Mouse (Mus musculus) limb, embryonic 14.5 days (tissue): ENCODE data around the gene Efna5. TPM values are rescaled to one million over a fixed set of nuclear protein-coding genes. Genes with fewer than 3 reads are reported as not detected.

ENCODE experiments used
- ATAC-seq: fragments of 200-750 bp; cut with Nextera tagmentation; 2 replicates; pipeline ENCODE4 v1.8.0; 2017; ENCODE audit warnings: low read depth, moderate number of reproducible peaks, moderate TSS enrichment; ENCODE audit not compliant: low FRiP score
- DNase-seq: peaks from one replicate; pipeline ENCODE4 v3.0.0-alpha.2; 2015; ENCODE audit warnings: low spot score
- H3K27ac ChIP-seq: fragments of 300-500 bp; sonication (generic); replicated peaks from 2 replicates; pipeline ENCODE4 v1.5.1; 2014; ENCODE audit warnings: low read depth, mild to moderate bottlenecking, low read length, moderate library complexity, mixed read lengths
- H3K27me3 ChIP-seq: fragments of 300-500 bp; sonication (generic); 2 replicates; pipeline ENCODE4 v1.6.1; 2014; ENCODE audit warnings: low read length, mixed read lengths; ENCODE audit not compliant: control insufficient read depth, insufficient read depth
- H3K36me3 ChIP-seq: fragments of 300-500 bp; sonication (generic); 2 replicates; pipeline ENCODE4 v1.6.1; 2014; ENCODE audit warnings: mild to moderate bottlenecking, low read length, moderate library complexity, mixed read lengths; ENCODE audit not compliant: control insufficient read depth, insufficient read depth
- H3K4me1 ChIP-seq: fragments of 300-500 bp; sonication (generic); 2 replicates; pipeline ENCODE4 v1.6.1; 2014; ENCODE audit warnings: antibody characterized with exemption, low read length, mixed read lengths; ENCODE audit not compliant: control insufficient read depth, insufficient read depth
- H3K4me2 ChIP-seq: fragments of 300-500 bp; sonication (generic); replicated peaks from 2 replicates; pipeline ENCODE4 v1.6.1; 2014; ENCODE audit warnings: low read depth, mild to moderate bottlenecking, low read length, moderate library complexity; ENCODE audit not compliant: severe bottlenecking
- H3K4me3 ChIP-seq: fragments of 300-500 bp; sonication (generic); replicated peaks from 2 replicates; pipeline ENCODE4 v1.5.1; 2014; ENCODE audit warnings: low read length
- H3K9ac ChIP-seq: fragments of 300-500 bp; sonication (generic); 2 replicates; pipeline ENCODE4 v1.6.1; 2014; ENCODE audit warnings: mild to moderate bottlenecking, low read depth, low read length, moderate library complexity; ENCODE audit not compliant: severe bottlenecking
- H3K9me3 ChIP-seq: fragments of 300-500 bp; sonication (generic); 2 replicates; pipeline ENCODE4 v1.6.1; 2016; ENCODE audit warnings: low read length; ENCODE audit not compliant: control insufficient read depth
- POLR2A ChIP-seq: fragments of 200-500 bp; IDR thresholded peaks from 2 replicates; pipeline ENCODE4 v1.8.0; 2012; ENCODE audit warnings: inconsistent platforms, mild to moderate bottlenecking, moderate library complexity, borderline replicate concordance; ENCODE audit not compliant: insufficient read depth, insufficient read length; ENCODE audit errors: extremely low read depth
- WGBS: fragments of 180-500 bp; shearing (Covaris S2); extraction: QIAGEN DNeasy Blood & Tissue Kit; methylation state at CpG from one replicate; pipeline ENCODE4 v1.1.7; 2014; 5-methylcytosine and 5-hydroxymethylcytosine counted together
- polyA plus RNA-seq, 2 experiments: library from polyadenylated mRNA; depleted of rRNA in 1 of 2; stranded (reverse) in 1 of 2; unstranded in 1 of 2; fragments of >200 nt; fragmentation: Nextera tagmentation in 1 of 2; extraction: Ambion mirVana in 1 of 2; gene quantifications; 2 replicates each; pipeline versions ENCODE4 v1.2.1 to v1.2.3; 2012 to 2014

The Efna5 gene
- polyA plus RNA-seq (2012; rRNA removed) (22.8 and 25.1 TPM in 2 replicates), polyA plus RNA-seq (2014; fragmentation: Nextera tagmentation; extraction: Ambion mirVana) (64.8 and 78.5 TPM in 2 replicates)

GRCm38 (mm10) chr17:62881176-62881790 is at the start of gene Efna5:
Gene Efna5, minus strand, starts transcription at chr17:62881317.
- WGBS: 0% methylated on average over 25 of the region's 68 CpGs
- Histone ChIP-seq H3K4me3 (peak within 1 kb of the TSS; percentile 88), H3K4me2 (peak within 1 kb of the TSS; percentile 86), H3K9me3 (no peaks in the 10 kb centered on the region), H3K27me3 (no peaks in the 10 kb centered on the region), H3K36me3 (no peaks in the 10 kb centered on the region), H3K4me1 (peaks cover 9% of the 10 kb centered on the region), H3K9ac (peak within 1 kb of the TSS; percentile 92), H3K27ac (peak within 1 kb of the TSS; percentile 92)
- DNase-seq: peak; percentile 15
- ATAC-seq: 0 out of 2 replicates have a peak, but pooled peaks have one; percentile 3
- no peak for TF ChIP-seq POLR2A

- no peak overlapping the region for H3K9ac ChIP-seq
- H3K27me3 ChIP-seq: no peaks in the 10 kb centered on the region
- DNase-seq (no peak), ATAC-seq (no peak)
- TF ChIP-seq POLR2A: no peak
- H3K27ac ChIP-seq: no peak overlapping the region
- H3K4me2 ChIP-seq: no peak overlapping the region
- H3K4me1 ChIP-seq: no peaks in the 10 kb centered on the region
- no peak overlapping the region for H3K4me3 ChIP-seq
- no peaks in the 10 kb centered on the region for H3K36me3 ChIP-seq
- WGBS: 83% methylated on average over 4 of the region's 4 CpGs
- no peaks in the 10 kb centered on the region for H3K9me3 ChIP-seq
These were observed 34.2 kb upstream of the Efna5 start for GRCm38 (mm10) chr17:62915304-62915703.

GRCm38 (mm10) chr17:62905692-62906445 is 24.8 kb upstream of the Efna5 start:
- Histone ChIP-seq H3K9ac (no peak overlapping the region), H3K27me3 (no peaks in the 10 kb centered on the region), H3K4me1 (no peaks in the 10 kb centered on the region), H3K4me3 (no peak overlapping the region), H3K36me3 (no peaks in the 10 kb centered on the region), H3K27ac (no peak overlapping the region), H3K4me2 (no peak overlapping the region), H3K9me3 (no peaks in the 10 kb centered on the region)
- DNase-seq: no peak
- no peak for ATAC-seq
- no peak for TF ChIP-seq POLR2A
- 73% methylated on average over 16 of the region's 16 CpGs for WGBS

- Histone ChIP-seq H3K27me3 (no peaks in the 10 kb centered on the region), H3K9ac (no peak overlapping the region), H3K36me3 (no peaks in the 10 kb centered on the region), H3K4me3 (no peak overlapping the region), H3K9me3 (no peaks in the 10 kb centered on the region), H3K4me1 (no peaks in the 10 kb centered on the region), H3K4me2 (no peak overlapping the region), H3K27ac (no peak overlapping the region)
- TF ChIP-seq POLR2A: no peak
- WGBS: 70% methylated on average over 6 of the region's 6 CpGs
- DNase-seq (no peak), ATAC-seq (no peak)
These were observed 17.9 kb upstream of the Efna5 start for GRCm38 (mm10) chr17:62899066-62899465.

GRCm38 (mm10) chr17:62889991-62890390 is 8.9 kb upstream of the Efna5 start:
- no peak for TF ChIP-seq POLR2A
- no peak overlapping the region for H3K9ac ChIP-seq
- H3K9me3 ChIP-seq: no peaks in the 10 kb centered on the region
- no peak for DNase-seq
- H3K4me1 ChIP-seq: no peaks in the 10 kb centered on the region
- no peak overlapping the region for H3K4me3 ChIP-seq
- ATAC-seq: no peak
- no peak overlapping the region for H3K4me2 ChIP-seq
- WGBS: 78% methylated on average over 5 of the region's 5 CpGs
- no peak overlapping the region for H3K27ac ChIP-seq
- no peaks in the 10 kb centered on the region for H3K36me3 ChIP-seq
- H3K27me3 ChIP-seq: no peaks in the 10 kb centered on the region
